Mouse (Mus musculus): ENCODE data around the gene Tars2. TPM values are rescaled to one million over a fixed set of nuclear protein-coding genes. Genes with fewer than 3 reads are reported as not detected.

Gene Tars2
- 30.0 and 32.6 TPM in 2 replicates for polyA plus RNA-seq (2012; rRNA removed; ENCODE audit: low replicate concordance)

DNA sequence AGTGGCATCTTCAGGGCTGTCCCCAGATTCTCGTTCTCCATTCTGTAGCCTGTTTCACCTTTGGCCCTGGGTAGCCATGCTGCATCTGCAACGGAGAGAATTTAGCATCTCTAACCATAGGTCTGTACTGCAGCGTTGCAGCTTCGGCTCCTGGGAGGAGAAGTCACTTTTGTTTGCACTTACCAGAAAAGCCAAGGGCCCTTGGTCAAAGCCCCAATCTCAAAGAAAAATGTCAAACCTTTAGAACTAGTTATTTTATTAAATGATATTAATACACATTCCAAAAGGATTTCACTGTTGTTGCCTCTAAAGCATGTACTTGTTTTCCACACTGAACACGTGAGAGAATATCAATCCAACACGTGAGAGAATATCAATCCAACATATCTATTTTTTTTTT, at the start of gene Tars2:
Gene Tars2, minus strand, starts transcription at position 101 of the 400 bp plus-strand sequence.

DNA sequence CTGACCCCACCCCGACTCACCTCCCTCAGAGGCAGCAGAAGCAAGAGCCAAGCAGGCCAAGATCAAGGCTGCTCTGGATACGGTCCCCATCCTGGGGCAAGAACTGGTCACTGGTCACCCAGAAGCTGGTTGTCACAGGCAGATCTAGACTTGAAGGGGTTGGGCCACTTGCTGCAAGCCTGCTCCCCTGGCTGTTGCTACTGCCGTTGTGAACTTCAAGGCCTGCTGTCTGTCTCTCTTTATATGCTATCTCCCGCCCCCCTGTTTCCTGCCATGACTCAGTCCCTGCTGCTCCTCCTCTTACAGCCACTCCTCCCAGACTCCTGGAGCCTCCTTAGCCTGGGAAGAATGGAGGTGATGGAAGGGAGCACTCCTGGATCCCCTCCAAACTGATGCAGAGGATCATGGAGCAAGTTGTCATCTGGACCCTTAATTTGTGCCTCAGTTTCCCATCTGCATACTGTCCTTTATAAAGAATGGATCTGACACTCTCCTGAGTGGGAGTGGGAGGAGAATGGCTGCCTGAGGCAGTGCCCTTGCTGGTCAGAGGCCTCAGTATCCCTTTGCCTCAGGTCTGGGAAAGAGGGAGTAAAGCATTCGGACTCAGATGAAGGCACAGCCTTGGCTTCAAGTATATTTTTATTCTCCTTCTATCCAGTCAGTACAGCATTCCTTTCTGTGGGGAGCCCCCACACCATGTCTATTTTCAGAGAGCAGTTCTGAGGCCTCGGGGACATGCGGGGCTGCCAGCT, 20.5 kb downstream of the Tars2 start, which contains the start of gene Ecm1:
Gene Ecm1, minus strand, starts transcription at position 217 of the 752 bp plus-strand sequence.

Other genes starting within 250 kb of the Tars2 start
- gene Ctss, start 233.4 kb downstream of the Tars2 start, polyA plus RNA-seq (2012; rRNA removed; ENCODE audit: low replicate concordance) = 38.3 and 57.6 TPM in 2 replicates
- gene Hormad1, start 200.5 kb downstream of the Tars2 start, polyA plus RNA-seq (2012; rRNA removed; ENCODE audit: low replicate concordance) = not detected in 2 replicates
- gene Golph3l, start 171.3 kb downstream of the Tars2 start, polyA plus RNA-seq (2012; rRNA removed; ENCODE audit: low replicate concordance) = 4.0 and 8.2 TPM in 2 replicates
- 7.5 and 10.8 TPM in 2 replicates for gene Ensa, start 135.2 kb downstream of the Tars2 start, polyA plus RNA-seq (2012; rRNA removed; ENCODE audit: low replicate concordance)
- gene Mcl1, start 101.4 kb downstream of the Tars2 start, polyA plus RNA-seq (2012; rRNA removed; ENCODE audit: low replicate concordance) = 44.9 and 263 TPM in 2 replicates
- 32.7 and 34.1 TPM in 2 replicates for gene Adamtsl4, start 72.3 kb downstream of the Tars2 start, polyA plus RNA-seq (2012; rRNA removed; ENCODE audit: low replicate concordance)
- 535 and 688 TPM in 2 replicates for gene Ecm1, start 20.6 kb downstream of the Tars2 start, polyA plus RNA-seq (2012; rRNA removed; ENCODE audit: low replicate concordance)
- 9.7 and 14.1 TPM in 2 replicates for gene Rprd2, start 58.7 kb upstream of the Tars2 start, polyA plus RNA-seq (2012; rRNA removed; ENCODE audit: low replicate concordance)
- 6.4 and 21.3 TPM in 2 replicates for gene Prpf3, start 95.7 kb upstream of the Tars2 start, polyA plus RNA-seq (2012; rRNA removed; ENCODE audit: low replicate concordance)
- gene Mrps21, start 111.3 kb upstream of the Tars2 start, polyA plus RNA-seq (2012; rRNA removed; ENCODE audit: low replicate concordance) = 33.0 and 52.1 TPM in 2 replicates
- gene Ciart, start 122.0 kb upstream of the Tars2 start, polyA plus RNA-seq (2012; rRNA removed; ENCODE audit: low replicate concordance) = 3.5 and 6.0 TPM in 2 replicates
- gene BC028528, start 131.8 kb upstream of the Tars2 start, polyA plus RNA-seq (2012; rRNA removed; ENCODE audit: low replicate concordance) = 7.6 and 27.9 TPM in 2 replicates
- gene Aph1a, start 133.8 kb upstream of the Tars2 start, polyA plus RNA-seq (2012; rRNA removed; ENCODE audit: low replicate concordance) = 141 and 158 TPM in 2 replicates
- gene Car14, start 144.5 kb upstream of the Tars2 start, polyA plus RNA-seq (2012; rRNA removed; ENCODE audit: low replicate concordance) = 0.67 and 18.1 TPM in 2 replicates
- 8.2 and 8.7 TPM in 2 replicates for gene Anp32e, start 169.0 kb upstream of the Tars2 start, polyA plus RNA-seq (2012; rRNA removed; ENCODE audit: low replicate concordance)
- 53.2 and 72.6 TPM in 2 replicates for gene Plekho1, start 235.8 kb upstream of the Tars2 start, polyA plus RNA-seq (2012; rRNA removed; ENCODE audit: low replicate concordance)